Mouse (Mus musculus): ENCODE measurements around the gene Rnf11. TPM values are rescaled to one million over a fixed set of nuclear protein-coding genes. Genes with fewer than 3 reads are reported as not detected.

The Rnf11 gene
- 84.5 and 104 TPM in 2 replicates for polyA plus RNA-seq (2014; fragmentation: Nextera tagmentation; extraction: Ambion mirVana)

- H3K9ac ChIP-seq (replicated peaks; ENCODE audit: low read length): no peak within 1 kb of the TSS
- no peak within 1 kb of the TSS for H3K27ac ChIP-seq (replicated peaks; ENCODE audit: low read depth, low read length)
- H3K4me2 ChIP-seq (ENCODE audit: low read length): no peak within 1 kb of the TSS
- no peaks in the 10 kb centered on the region for H3K36me3 ChIP-seq (ENCODE audit: control insufficient read depth, insufficient read depth, low read length)
- H3K27me3 ChIP-seq (ENCODE audit: control insufficient read depth, insufficient read depth, low read length): no peaks in the 10 kb centered on the region
- 87% methylated on average over 3 of the region's 3 CpGs for WGBS
- ATAC-seq (ENCODE audit: low FRiP score, low TSS enrichment) (no peak), DNase-seq (no peak)
- no peaks in the 10 kb centered on the region for H3K9me3 ChIP-seq (ENCODE audit: control insufficient read depth, low read length)
- no peak within 1 kb of the TSS for H3K4me3 ChIP-seq (replicated peaks; ENCODE audit: low read depth, low read length)
- H3K4me1 ChIP-seq (ENCODE audit: control insufficient read depth, insufficient read depth, low read length): no peaks in the 10 kb centered on the region
These were observed at the start of gene Rnf11 for GRCm38 (mm10) chr4:109484621-109485020. Gene Rnf11 (minus strand): TSS chr4:109484728.

GRCm38 (mm10) chr4:109531111-109531510 is 46.6 kb upstream of the Rnf11 start, which contains the start of gene 4930522H14Rik:
Gene 4930522H14Rik (minus strand): TSS chr4:109531297.
- no peak within 1 kb of the TSS for H3K4me2 ChIP-seq (ENCODE audit: low read length)
- ATAC-seq (ENCODE audit: low FRiP score, low TSS enrichment) (no peak), DNase-seq (no peak)
- 100% methylated on average over 2 of the region's 2 CpGs for WGBS
- H3K36me3 ChIP-seq (ENCODE audit: control insufficient read depth, insufficient read depth, low read length): no peaks in the 10 kb centered on the region
- no peak within 1 kb of the TSS for H3K4me3 ChIP-seq (replicated peaks; ENCODE audit: low read depth, low read length)
- no peaks in the 10 kb centered on the region for H3K27me3 ChIP-seq (ENCODE audit: control insufficient read depth, insufficient read depth, low read length)
- no peak within 1 kb of the TSS for H3K9ac ChIP-seq (replicated peaks; ENCODE audit: low read length)
- no peaks in the 10 kb centered on the region for H3K4me1 ChIP-seq (ENCODE audit: control insufficient read depth, insufficient read depth, low read length)
- H3K27ac ChIP-seq (replicated peaks; ENCODE audit: low read depth, low read length): no peak within 1 kb of the TSS
- no peaks in the 10 kb centered on the region for H3K9me3 ChIP-seq (ENCODE audit: control insufficient read depth, low read length)

- Histone ChIP-seq H3K36me3 (ENCODE audit: control insufficient read depth, insufficient read depth, low read length) (no peaks in the 10 kb centered on the region), H3K4me1 (ENCODE audit: control insufficient read depth, insufficient read depth, low read length) (no peaks in the 10 kb centered on the region), H3K27me3 (ENCODE audit: control insufficient read depth, insufficient read depth, low read length) (no peaks in the 10 kb centered on the region), H3K9ac (replicated peaks; ENCODE audit: low read length) (no peak overlapping the region), H3K4me2 (ENCODE audit: low read length) (no peak overlapping the region), H3K27ac (replicated peaks; ENCODE audit: low read depth, low read length) (no peak overlapping the region), H3K9me3 (ENCODE audit: control insufficient read depth, low read length) (no peaks in the 10 kb centered on the region), H3K4me3 (replicated peaks; ENCODE audit: low read depth, low read length) (no peak overlapping the region)
- 12% methylated on average over 15 of the region's 15 CpGs for WGBS
- ATAC-seq (ENCODE audit: low FRiP score, low TSS enrichment) (no peak), DNase-seq (peak; percentile 20)
These were observed 45.8 kb upstream of the Rnf11 start for GRCm38 (mm10) chr4:109530245-109530816.

- no peak overlapping the region for H3K9ac ChIP-seq (replicated peaks; ENCODE audit: low read length)
- H3K27ac ChIP-seq (replicated peaks; ENCODE audit: low read depth, low read length): no peak overlapping the region
- ATAC-seq (ENCODE audit: low FRiP score, low TSS enrichment): no peak
- H3K4me2 ChIP-seq (ENCODE audit: low read length): no peak overlapping the region
- peak; percentile 80 for DNase-seq
- H3K36me3 ChIP-seq (ENCODE audit: control insufficient read depth, insufficient read depth, low read length): no peaks in the 10 kb centered on the region
- 10% methylated on average over 5 of the region's 5 CpGs for WGBS
- no peaks in the 10 kb centered on the region for H3K4me1 ChIP-seq (ENCODE audit: control insufficient read depth, insufficient read depth, low read length)
- no peaks in the 10 kb centered on the region for H3K9me3 ChIP-seq (ENCODE audit: control insufficient read depth, low read length)
- no peak overlapping the region for H3K4me3 ChIP-seq (replicated peaks; ENCODE audit: low read depth, low read length)
- H3K27me3 ChIP-seq (ENCODE audit: control insufficient read depth, insufficient read depth, low read length): no peaks in the 10 kb centered on the region
These were observed 20.4 kb upstream of the Rnf11 start for GRCm38 (mm10) chr4:109504885-109505284.

GRCm38 (mm10) chr4:109498476-109498875 is 13.9 kb upstream of the Rnf11 start:
- Histone ChIP-seq H3K27ac (replicated peaks; ENCODE audit: low read depth, low read length) (no peak overlapping the region), H3K4me3 (replicated peaks; ENCODE audit: low read depth, low read length) (no peak overlapping the region), H3K9ac (replicated peaks; ENCODE audit: low read length) (no peak overlapping the region), H3K27me3 (ENCODE audit: control insufficient read depth, insufficient read depth, low read length) (no peaks in the 10 kb centered on the region), H3K4me1 (ENCODE audit: control insufficient read depth, insufficient read depth, low read length) (no peaks in the 10 kb centered on the region), H3K4me2 (ENCODE audit: low read length) (no peak overlapping the region), H3K36me3 (ENCODE audit: control insufficient read depth, insufficient read depth, low read length) (no peaks in the 10 kb centered on the region), H3K9me3 (ENCODE audit: control insufficient read depth, low read length) (no peaks in the 10 kb centered on the region)
- WGBS: 90% methylated on average over 11 of the region's 11 CpGs
- no peak for DNase-seq
- no peak for ATAC-seq (ENCODE audit: low FRiP score, low TSS enrichment)

DNA sequence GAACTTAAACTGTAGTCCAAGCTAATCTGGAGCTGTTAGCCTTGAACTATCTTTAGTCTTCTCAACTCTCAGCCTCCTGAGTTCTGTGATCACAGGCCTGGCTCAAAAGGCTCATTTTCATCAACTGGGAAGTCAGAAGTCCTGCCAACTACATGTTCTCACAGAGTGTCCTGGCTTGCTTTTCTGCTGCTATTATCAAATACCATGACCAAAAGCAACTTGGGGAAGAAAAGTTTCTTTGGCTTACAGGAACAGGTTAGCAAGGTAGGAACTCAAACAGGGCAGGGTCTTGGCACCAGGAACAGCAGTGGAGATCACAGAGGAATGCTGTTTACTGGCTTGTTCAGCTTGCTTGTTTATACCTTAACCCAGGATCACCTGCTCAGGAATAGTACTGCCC is 9.1 kb upstream of the Rnf11 start:
- DNase-seq: no peak
- Histone ChIP-seq H3K9me3 (ENCODE audit: control insufficient read depth, low read length) (no peaks in the 10 kb centered on the region), H3K4me2 (ENCODE audit: low read length) (no peak overlapping the region), H3K4me1 (ENCODE audit: control insufficient read depth, insufficient read depth, low read length) (no peaks in the 10 kb centered on the region), H3K36me3 (ENCODE audit: control insufficient read depth, insufficient read depth, low read length) (no peaks in the 10 kb centered on the region), H3K27me3 (ENCODE audit: control insufficient read depth, insufficient read depth, low read length) (no peaks in the 10 kb centered on the region), H3K27ac (replicated peaks; ENCODE audit: low read depth, low read length) (no peak overlapping the region), H3K4me3 (replicated peaks; ENCODE audit: low read depth, low read length) (no peak overlapping the region), H3K9ac (replicated peaks; ENCODE audit: low read length) (no peak overlapping the region)
- ATAC-seq (ENCODE audit: low FRiP score, low TSS enrichment): no peak

DNA sequence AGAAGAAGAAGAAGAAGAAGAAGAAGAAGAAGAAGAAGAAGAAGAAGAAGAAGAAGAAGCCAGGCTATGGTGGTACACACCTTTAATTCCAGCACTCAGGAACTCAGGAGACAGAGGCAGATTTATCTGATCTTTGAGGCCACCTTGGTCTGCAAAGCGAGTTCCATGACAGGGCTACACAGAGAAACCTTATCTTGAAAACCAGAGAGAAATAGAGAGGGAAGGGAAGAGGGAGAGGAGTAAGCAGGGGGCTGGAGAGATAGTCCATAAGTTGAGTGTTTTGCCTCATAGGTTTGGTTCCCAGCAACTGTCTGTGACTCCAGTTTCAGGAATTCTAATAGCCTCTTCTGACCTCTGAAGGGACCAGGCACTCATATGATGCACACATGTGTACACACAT is 4.3 kb upstream of the Rnf11 start:
- Histone ChIP-seq H3K4me2 (ENCODE audit: low read length) (no peak overlapping the region), H3K9ac (replicated peaks; ENCODE audit: low read length) (no peak overlapping the region), H3K4me3 (replicated peaks; ENCODE audit: low read depth, low read length) (no peak overlapping the region), H3K4me1 (ENCODE audit: control insufficient read depth, insufficient read depth, low read length) (no peaks in the 10 kb centered on the region), H3K36me3 (ENCODE audit: control insufficient read depth, insufficient read depth, low read length) (no peaks in the 10 kb centered on the region), H3K9me3 (ENCODE audit: control insufficient read depth, low read length) (no peaks in the 10 kb centered on the region), H3K27ac (replicated peaks; ENCODE audit: low read depth, low read length) (no peak overlapping the region), H3K27me3 (ENCODE audit: control insufficient read depth, insufficient read depth, low read length) (no peaks in the 10 kb centered on the region)
- DNase-seq (no peak), ATAC-seq (ENCODE audit: low FRiP score, low TSS enrichment) (no peak)
- 75% methylated on average over 1 of the region's 1 CpGs for whole genome bisulfite sequencing

- Histone ChIP-seq H3K9ac (replicated peaks; ENCODE audit: low read length) (no peak overlapping the region), H3K4me2 (ENCODE audit: low read length) (no peak overlapping the region), H3K4me3 (replicated peaks; ENCODE audit: low read depth, low read length) (no peak overlapping the region), H3K36me3 (ENCODE audit: control insufficient read depth, insufficient read depth, low read length) (no peaks in the 10 kb centered on the region), H3K27me3 (ENCODE audit: control insufficient read depth, insufficient read depth, low read length) (no peaks in the 10 kb centered on the region), H3K27ac (replicated peaks; ENCODE audit: low read depth, low read length) (no peak overlapping the region), H3K4me1 (ENCODE audit: control insufficient read depth, insufficient read depth, low read length) (no peaks in the 10 kb centered on the region), H3K9me3 (ENCODE audit: control insufficient read depth, low read length) (no peaks in the 10 kb centered on the region)
- WGBS: 94% methylated on average over 1 of the region's 1 CpGs
- ATAC-seq (ENCODE audit: low FRiP score, low TSS enrichment) (no peak), DNase-seq (no peak)
These were observed 1.8 kb downstream of the Rnf11 start for GRCm38 (mm10) chr4:109482701-109483100.

- Histone ChIP-seq H3K9me3 (ENCODE audit: control insufficient read depth, low read length) (no peaks in the 10 kb centered on the region), H3K27me3 (ENCODE audit: control insufficient read depth, insufficient read depth, low read length) (no peaks in the 10 kb centered on the region), H3K4me3 (replicated peaks; ENCODE audit: low read depth, low read length) (no peak overlapping the region), H3K9ac (replicated peaks; ENCODE audit: low read length) (no peak overlapping the region), H3K27ac (replicated peaks; ENCODE audit: low read depth, low read length) (no peak overlapping the region), H3K36me3 (ENCODE audit: control insufficient read depth, insufficient read depth, low read length) (no peaks in the 10 kb centered on the region), H3K4me2 (ENCODE audit: low read length) (no peak overlapping the region), H3K4me1 (ENCODE audit: control insufficient read depth, insufficient read depth, low read length) (no peaks in the 10 kb centered on the region)
- DNase-seq (no peak), ATAC-seq (ENCODE audit: low FRiP score, low TSS enrichment) (no peak)
- WGBS: 83% methylated on average over 2 of the region's 2 CpGs
These were observed 3.1 kb downstream of the Rnf11 start for GRCm38 (mm10) chr4:109481424-109481823.
